Mouse (Mus musculus) forebrain, embryonic 11.5 days (tissue): ENCODE measurements around the gene Efr3b. TPM values are rescaled to one million over a fixed set of nuclear protein-coding genes. Genes with fewer than 3 reads are reported as not detected.
A peak's percentile ranks its signal among the peaks of the same experiment; 100 is the strongest.

Source experiments
- ATAC-seq: fragments of 200-750 bp; cut with Nextera tagmentation; replicated peaks from 2 replicates; pipeline ENCODE4 v1.8.0; 2017; ENCODE audit warnings: moderate TSS enrichment; ENCODE audit not compliant: low FRiP score
- DNase-seq: peaks from one replicate; pipeline ENCODE4 v3.0.0-alpha.2; 2017; ENCODE audit warnings: low spot score
- H3K27ac ChIP-seq: fragments of 300-500 bp; sonication (generic); 2 replicates; pipeline ENCODE4 v1.5.1; 2014; ENCODE audit warnings: low read depth, low read length
- H3K27me3 ChIP-seq: fragments of 300-500 bp; sonication (generic); 2 replicates; pipeline ENCODE4 v1.6.1; 2014; ENCODE audit warnings: mild to moderate bottlenecking, low read length, mixed read lengths; ENCODE audit not compliant: control insufficient read depth, insufficient read depth
- H3K36me3 ChIP-seq: fragments of 300-500 bp; sonication (generic); 2 replicates; pipeline ENCODE4 v1.6.1; 2014; ENCODE audit warnings: mild to moderate bottlenecking, low read length, moderate library complexity, mixed read lengths; ENCODE audit not compliant: control insufficient read depth, insufficient read depth
- H3K4me1 ChIP-seq: fragments of 300-500 bp; sonication (generic); replicated peaks from 2 replicates; pipeline ENCODE4 v1.6.1; 2014; ENCODE audit warnings: low read length, mixed read lengths; ENCODE audit not compliant: control insufficient read depth, insufficient read depth
- H3K4me2 ChIP-seq: fragments of 300-500 bp; sonication (generic); 2 replicates; pipeline ENCODE4 v1.6.1; 2014; ENCODE audit warnings: low read depth, mild to moderate bottlenecking, low read length, moderate library complexity, mixed read lengths; ENCODE audit not compliant: severe bottlenecking
- H3K4me3 ChIP-seq: fragments of 300-500 bp; sonication (generic); 2 replicates; pipeline ENCODE4 v1.5.1; 2014; ENCODE audit warnings: low read depth, low read length
- H3K9ac ChIP-seq: fragments of 300-500 bp; sonication (generic); 2 replicates; pipeline ENCODE4 v1.6.1; 2014; ENCODE audit warnings: low read length
- H3K9me3 ChIP-seq: fragments of 300-500 bp; sonication (generic); 2 replicates; pipeline ENCODE4 v1.6.1; 2016; ENCODE audit warnings: low read length, mixed read lengths; ENCODE audit not compliant: control insufficient read depth
- WGBS: fragments of 180-500 bp; shearing (Covaris S2); extraction: QIAGEN DNeasy Blood & Tissue Kit; methylation state at CpG from one replicate; pipeline ENCODE4 v1.1.7; 2014; 5-methylcytosine and 5-hydroxymethylcytosine counted together
- polyA plus RNA-seq: library from polyadenylated mRNA; unstranded; fragments of >200 nt; fragmentation: Nextera tagmentation; extraction: Ambion mirVana; gene quantifications from 2 replicates; pipeline ENCODE4 v1.2.1, GENCODE M21; 2014

Efr3b gene
- polyA plus RNA-seq, 1 experiment from 2014 or later: 14.4 TPM

- no peaks in the 10 kb centered on the region for H3K9me3 ChIP-seq
- no peak overlapping the region for H3K9ac ChIP-seq
- no peak for DNase-seq
- no peak for ATAC-seq
- no peak overlapping the region for H3K4me3 ChIP-seq
- no peaks in the 10 kb centered on the region for H3K4me1 ChIP-seq
- no peaks in the 10 kb centered on the region for H3K36me3 ChIP-seq
- H3K4me2 ChIP-seq: no peak overlapping the region
- 78% methylated on average over 6 of the region's 6 CpGs for WGBS
- H3K27me3 ChIP-seq: no peaks in the 10 kb centered on the region
- H3K27ac ChIP-seq: no peak overlapping the region
Measured at GRCm38 (mm10) chr12:4048031-4048430, 9.3 kb upstream of the Efr3b start.

GRCm38 (mm10) chr12:4045992-4046391 lies 7.3 kb upstream of the Efr3b start:
- Histone ChIP-seq H3K27me3 (no peaks in the 10 kb centered on the region), H3K9ac (no peak overlapping the region), H3K9me3 (no peaks in the 10 kb centered on the region), H3K4me1 (no peaks in the 10 kb centered on the region), H3K4me3 (no peak overlapping the region), H3K4me2 (no peak overlapping the region), H3K27ac (no peak overlapping the region), H3K36me3 (no peaks in the 10 kb centered on the region)
- no peak for DNase-seq
- ATAC-seq: no peak
- 89% methylated on average over 1 of the region's 1 CpGs for WGBS

GRCm38 (mm10) chr12:4042411-4042810 lies 3.7 kb upstream of the Efr3b start:
- H3K36me3 ChIP-seq: no peaks in the 10 kb centered on the region
- H3K9me3 ChIP-seq: no peaks in the 10 kb centered on the region
- H3K4me2 ChIP-seq: no peak overlapping the region
- no peaks in the 10 kb centered on the region for H3K27me3 ChIP-seq
- no peak overlapping the region for H3K27ac ChIP-seq
- 80% methylated on average over 5 of the region's 5 CpGs for WGBS
- no peak overlapping the region for H3K4me3 ChIP-seq
- DNase-seq (no peak), ATAC-seq (no peak)
- no peak overlapping the region for H3K9ac ChIP-seq
- H3K4me1 ChIP-seq: peaks cover 5% of the 10 kb centered on the region; the same call in 1 of the 2 replicates

- H3K4me1 ChIP-seq: peaks cover 5% of the 10 kb centered on the region; the same call in 1 of the 2 replicates
- no peaks in the 10 kb centered on the region for H3K9me3 ChIP-seq
- no peaks in the 10 kb centered on the region for H3K27me3 ChIP-seq
- peak overlapping the region; percentile 78 for H3K4me3 ChIP-seq
- H3K4me2 ChIP-seq: peak overlapping the region; percentile 58
- no peak for DNase-seq
- 1% methylated on average over 13 of the region's 13 CpGs for WGBS
- ATAC-seq: no peak
- no peaks in the 10 kb centered on the region for H3K36me3 ChIP-seq
- H3K9ac ChIP-seq: no peak overlapping the region; the same call in 1 of the 2 replicates
- H3K27ac ChIP-seq: no peak overlapping the region
Measured at GRCm38 (mm10) chr12:4039046-4039445, 331 bp upstream of the Efr3b start.

- Histone ChIP-seq H3K36me3 (no peaks in the 10 kb centered on the region), H3K9ac (peak overlapping the region; percentile 84), H3K27ac (no peak overlapping the region), H3K4me1 (peaks cover 5% of the 10 kb centered on the region; the same call in 1 of the 2 replicates), H3K4me2 (peak overlapping the region; percentile 58), H3K9me3 (no peaks in the 10 kb centered on the region), H3K27me3 (no peaks in the 10 kb centered on the region), H3K4me3 (peak overlapping the region; percentile 78)
- DNase-seq: no peak
- 23% methylated on average over 5 of the region's 5 CpGs for WGBS
- no peak for ATAC-seq
Measured at GRCm38 (mm10) chr12:4037511-4037910, 1.2 kb downstream of the Efr3b start.

- H3K27ac ChIP-seq: no peak overlapping the region
- no peak overlapping the region for H3K4me3 ChIP-seq
- no peak overlapping the region for H3K9ac ChIP-seq
- DNase-seq: no peak
- peaks cover 5% of the 10 kb centered on the region; the same call in 1 of the 2 replicates for H3K4me1 ChIP-seq
- 90% methylated on average over 5 of the region's 5 CpGs for WGBS
- no peaks in the 10 kb centered on the region for H3K9me3 ChIP-seq
- ATAC-seq: no peak
- no peaks in the 10 kb centered on the region for H3K27me3 ChIP-seq
- H3K4me2 ChIP-seq: no peak overlapping the region
- H3K36me3 ChIP-seq: no peaks in the 10 kb centered on the region
Measured at GRCm38 (mm10) chr12:4036157-4036556, 2.6 kb downstream of the Efr3b start.

- DNase-seq: no peak
- H3K27me3 ChIP-seq: no peaks in the 10 kb centered on the region
- H3K4me1 ChIP-seq: no peaks in the 10 kb centered on the region
- no peak overlapping the region for H3K9ac ChIP-seq
- H3K36me3 ChIP-seq: no peaks in the 10 kb centered on the region
- no peak overlapping the region for H3K4me2 ChIP-seq
- H3K9me3 ChIP-seq: no peaks in the 10 kb centered on the region
- 83% methylated on average over 4 of the region's 4 CpGs for WGBS
- H3K27ac ChIP-seq: no peak overlapping the region
- no peak overlapping the region for H3K4me3 ChIP-seq
- no peak for ATAC-seq
Measured at GRCm38 (mm10) chr12:4029064-4029463, 9.7 kb downstream of the Efr3b start.

- H3K27me3 ChIP-seq: no peaks in the 10 kb centered on the region
- 86% methylated on average over 11 of the region's 11 CpGs for WGBS
- H3K9me3 ChIP-seq: no peaks in the 10 kb centered on the region
- ATAC-seq (no peak), DNase-seq (no peak)
- H3K4me3 ChIP-seq: no peak overlapping the region
- no peak overlapping the region for H3K4me2 ChIP-seq
- no peaks in the 10 kb centered on the region for H3K4me1 ChIP-seq
- H3K36me3 ChIP-seq: no peaks in the 10 kb centered on the region
- no peak overlapping the region for H3K9ac ChIP-seq
- no peak overlapping the region for H3K27ac ChIP-seq
Measured at GRCm38 (mm10) chr12:4028516-4028915, 10.2 kb downstream of the Efr3b start.

- Histone ChIP-seq H3K27me3 (no peaks in the 10 kb centered on the region), H3K27ac (no peak overlapping the region), H3K36me3 (no peaks in the 10 kb centered on the region), H3K4me3 (no peak overlapping the region), H3K9me3 (no peaks in the 10 kb centered on the region), H3K9ac (no peak overlapping the region), H3K4me2 (no peak overlapping the region), H3K4me1 (no peaks in the 10 kb centered on the region)
- ATAC-seq: no peak
- DNase-seq: no peak
- 87% methylated on average over 5 of the region's 5 CpGs for WGBS
Measured at GRCm38 (mm10) chr12:4024356-4024755, 14.4 kb downstream of the Efr3b start.
